Mouse (Mus musculus) embryonic fibroblast, embryonic 13.5 days (primary cell): ENCODE measurements around the gene Dcaf4.

ENCODE experiments used
- CTCF ChIP-seq: IDR thresholded peaks from 2 replicates; pipeline ENCODE4 v1.5.1; 2011; ENCODE audit warnings: mild to moderate bottlenecking, control low read depth, low read length, moderate library complexity, borderline replicate concordance; ENCODE audit not compliant: insufficient read depth
- POLR2A ChIP-seq: IDR thresholded peaks from 2 replicates; pipeline ENCODE4 v1.6.1; 2011; ENCODE audit warnings: low read depth, mild to moderate bottlenecking, control low read depth, low read length, moderate library complexity

DNA sequence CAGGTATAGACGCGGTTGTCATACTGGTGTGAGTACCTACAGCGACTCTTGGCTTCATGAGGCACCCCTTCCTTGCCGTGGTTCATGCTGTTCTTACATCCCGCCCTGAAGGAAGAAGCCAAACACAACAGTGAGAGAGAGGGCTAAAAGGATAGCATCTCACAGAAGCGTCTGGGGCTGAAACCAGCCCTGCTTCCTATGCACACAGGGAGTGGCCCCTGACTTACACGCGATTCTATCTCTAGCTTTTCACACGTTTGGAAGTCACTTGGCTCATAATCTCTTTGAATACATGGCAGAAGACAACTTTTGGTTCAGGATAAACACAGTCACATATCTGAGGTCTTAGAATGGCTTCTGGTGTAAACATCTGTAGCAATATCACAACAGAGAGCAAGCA is 35.3 kb downstream of the Dcaf4 start:
- no peak for TF ChIP-seq POLR2A
- no peak for TF ChIP-seq CTCF
